Mouse (Mus musculus) spleen, embryonic (tissue): ENCODE measurements at regions not wholly inside any gene's neighbourhood (a gene's known extent, or its start where the extent isn't known, plus 50 kb on each side); places are given as distances from the start of the nearest gene placed in this dataset.

Experiments used
- CTCF ChIA-PET: fragments of 350-600 bp; sonication (Branson Sonifier 250); formaldehyde crosslinking; loops from one replicate; lab custom pipeline; 2022; lab: Charles Lee

DNA sequence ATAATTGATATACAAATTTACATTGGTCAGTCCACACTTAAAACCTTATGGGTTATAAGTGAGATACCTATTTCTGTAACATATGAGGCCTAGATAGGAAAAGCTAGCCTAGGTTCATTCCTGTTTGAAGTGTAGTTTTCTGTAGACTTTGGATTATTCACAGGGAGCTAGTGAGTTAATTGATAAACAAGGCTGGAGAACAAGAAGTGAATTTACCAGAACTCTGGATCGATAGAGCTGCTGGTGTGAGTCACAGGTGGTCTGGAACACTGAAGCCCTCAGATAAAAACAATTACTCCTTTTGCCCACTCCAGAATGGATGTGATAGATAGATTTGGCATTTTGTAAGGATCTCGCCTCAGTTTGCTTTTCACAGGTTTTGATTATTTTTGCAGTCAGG lies 62.0 kb upstream of the Rtl1 start:
- CTCF ChIA-PET: no interaction called here

DNA sequence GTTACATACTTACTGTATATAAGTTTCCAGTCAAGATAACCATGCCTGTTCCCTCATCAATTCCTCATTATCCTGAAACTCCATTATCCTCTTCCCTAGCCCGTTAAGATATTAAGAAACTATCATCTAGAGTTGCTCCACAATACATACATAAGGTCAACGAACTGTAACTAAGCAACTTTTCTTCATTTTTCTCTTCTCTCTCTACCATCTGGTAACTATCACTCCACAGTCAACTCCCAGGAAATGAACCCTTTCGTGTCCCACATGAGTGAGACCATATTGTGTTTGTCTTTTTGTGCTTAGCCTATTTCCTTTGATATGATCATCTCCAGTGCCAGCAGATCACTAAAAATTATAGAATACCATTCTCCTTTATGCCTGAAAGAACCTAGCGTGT lies 74.6 kb upstream of the Rtl1 start:
- CTCF ChIA-PET: no interaction called here

DNA sequence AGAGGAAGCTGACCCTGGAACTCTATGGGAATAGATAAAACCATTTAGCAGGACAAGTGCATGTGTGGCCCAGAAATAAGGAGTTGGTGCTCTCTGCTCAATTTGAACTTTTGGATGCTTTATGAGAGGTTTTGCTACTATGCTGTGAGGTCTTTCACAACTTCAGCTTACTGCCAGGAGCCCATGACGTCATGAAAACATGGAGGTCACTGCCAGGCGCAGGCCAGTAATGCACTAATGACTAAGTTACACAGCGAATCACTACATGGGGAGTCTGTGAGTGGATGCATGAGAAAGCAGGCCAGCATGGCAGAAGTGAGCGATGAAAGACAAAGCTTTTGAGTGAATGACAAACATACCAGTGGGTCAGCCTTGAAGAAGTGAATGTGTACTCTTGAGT lies 93.9 kb upstream of the Rtl1 start:
- CTCF ChIA-PET: interaction anchor here (0.8 kb wide), 1 partner anchor 136 kb away, joined by 5 read pairs; no protein-coding TSS in a partner anchor

DNA sequence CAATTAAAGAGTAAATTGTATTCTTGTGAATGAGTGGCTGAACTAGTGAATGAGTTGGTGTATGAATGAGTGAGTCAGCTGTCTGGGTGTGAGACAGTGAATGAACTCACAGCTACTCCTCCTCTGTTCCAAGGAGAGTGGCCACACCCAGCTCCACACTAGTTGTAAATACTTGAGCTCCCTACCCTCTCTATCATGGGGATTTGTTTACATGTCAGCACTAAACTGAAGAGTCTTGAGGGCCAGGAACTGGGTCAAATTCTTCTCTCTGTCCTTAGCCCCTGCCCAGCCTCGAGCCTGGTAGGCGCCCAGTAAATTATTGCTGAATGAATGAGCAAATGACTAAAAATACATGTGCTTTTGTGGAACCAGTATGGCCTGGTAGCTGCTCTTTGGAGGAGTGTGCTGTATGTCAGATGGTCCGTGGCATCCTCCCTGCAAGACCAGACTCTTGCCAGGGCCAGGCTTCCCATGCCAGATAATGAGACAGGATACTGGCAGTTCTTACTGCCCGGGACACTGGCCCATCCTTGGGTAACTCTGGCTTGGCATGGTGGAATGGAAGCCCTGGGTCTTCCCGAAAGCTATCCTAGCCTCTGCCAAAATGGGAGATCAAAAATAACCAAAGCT lies 94.8 kb upstream of the Rtl1 start:
- CTCF ChIA-PET: no interaction called here

DNA sequence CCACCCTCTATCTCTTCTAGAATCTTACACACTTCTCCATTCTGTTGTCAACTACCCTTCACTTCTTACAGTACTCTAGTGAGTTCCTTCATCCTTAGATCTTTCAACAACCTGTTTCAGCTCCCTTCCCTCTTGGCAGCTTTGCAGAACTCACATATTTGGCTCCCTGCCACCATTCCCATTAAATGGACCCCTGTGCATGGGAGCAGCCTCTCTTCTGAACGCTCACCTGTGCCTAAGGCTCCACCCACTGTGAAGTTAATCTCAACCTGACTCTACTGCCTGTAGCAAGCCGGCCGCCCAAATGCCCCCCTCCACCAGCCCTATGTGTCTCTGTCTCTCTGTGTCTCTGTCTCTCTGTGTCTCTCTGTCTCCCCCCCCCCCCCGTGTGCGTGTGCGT lies 106.7 kb upstream of the Rtl1 start:
- CTCF ChIA-PET: no interaction called here

DNA sequence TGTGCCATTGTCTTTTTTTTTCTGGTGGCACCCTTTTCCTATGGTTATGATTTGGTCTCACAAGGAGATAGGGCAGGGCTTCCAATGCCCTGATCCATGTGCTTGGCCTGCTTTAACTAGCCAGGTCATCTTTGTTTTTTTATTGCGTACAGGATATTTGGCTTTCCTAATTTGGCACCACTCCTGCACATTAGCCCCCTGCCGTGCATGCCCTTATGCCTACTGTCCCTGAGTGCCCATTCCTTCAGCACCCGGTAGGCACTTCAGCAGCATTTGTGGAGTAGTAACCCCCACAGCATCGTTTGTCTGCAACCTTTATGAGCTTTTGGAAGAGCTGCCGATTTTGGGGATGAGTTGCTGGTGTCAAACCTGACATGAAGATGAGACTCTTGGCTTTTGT lies 109.5 kb upstream of the Rtl1 start:
- CTCF ChIA-PET: no interaction called here

DNA sequence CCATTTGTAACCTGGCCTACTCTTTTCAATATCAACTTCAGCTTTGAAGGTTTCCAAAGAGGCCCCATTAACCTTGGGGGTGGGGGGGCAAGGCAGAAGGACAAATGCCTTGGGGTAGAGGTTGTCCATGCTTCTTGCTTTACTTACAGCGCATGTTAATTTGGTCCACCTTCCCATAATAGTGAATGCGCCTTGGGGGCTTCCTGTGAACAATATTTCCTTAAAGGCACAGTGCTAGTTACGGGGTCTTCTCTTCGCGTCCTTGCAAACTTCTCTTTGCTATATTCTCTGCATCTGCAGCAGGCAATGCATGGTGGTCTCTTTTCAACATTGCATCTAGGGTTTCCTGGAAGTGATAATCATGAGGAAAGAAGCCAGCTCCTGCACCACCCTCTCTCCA lies 111.3 kb upstream of the Rtl1 start:
- CTCF ChIA-PET: no interaction called here

- CTCF ChIA-PET: no interaction called here
Observed at GRCm38 (mm10) chr12:109711946-109712345, 111.8 kb upstream of the Rtl1 start.

DNA sequence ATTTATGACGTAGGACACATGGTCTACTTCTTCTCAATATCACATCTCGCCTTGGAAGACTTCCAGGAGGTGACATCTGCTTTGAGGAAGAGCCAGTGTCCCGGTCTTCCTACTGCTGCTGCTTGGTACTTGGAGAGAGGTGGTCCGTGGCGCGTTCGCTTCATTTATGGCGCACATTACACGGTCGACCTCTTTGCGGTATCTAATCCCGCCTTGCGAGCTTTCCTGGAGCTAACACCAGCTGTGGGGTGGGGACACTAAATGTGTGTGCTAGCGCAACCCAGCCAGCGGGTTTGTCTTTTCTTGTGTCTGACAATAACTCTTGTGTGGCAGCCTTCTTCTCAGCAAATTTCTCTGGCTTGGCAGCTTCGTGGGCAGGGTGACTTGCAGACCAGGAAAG lies 112.3 kb upstream of the Rtl1 start:
- CTCF ChIA-PET: no interaction called here

GRCm38 (mm10) chr12:109713041-109713440 lies 112.9 kb upstream of the Rtl1 start:
- CTCF ChIA-PET: no interaction called here

- CTCF ChIA-PET: no interaction called here
Observed at GRCm38 (mm10) chr12:109714061-109714460, 113.9 kb upstream of the Rtl1 start.

- CTCF ChIA-PET: no interaction called here
Observed at GRCm38 (mm10) chr12:109716991-109717390, 116.9 kb upstream of the Rtl1 start.

DNA sequence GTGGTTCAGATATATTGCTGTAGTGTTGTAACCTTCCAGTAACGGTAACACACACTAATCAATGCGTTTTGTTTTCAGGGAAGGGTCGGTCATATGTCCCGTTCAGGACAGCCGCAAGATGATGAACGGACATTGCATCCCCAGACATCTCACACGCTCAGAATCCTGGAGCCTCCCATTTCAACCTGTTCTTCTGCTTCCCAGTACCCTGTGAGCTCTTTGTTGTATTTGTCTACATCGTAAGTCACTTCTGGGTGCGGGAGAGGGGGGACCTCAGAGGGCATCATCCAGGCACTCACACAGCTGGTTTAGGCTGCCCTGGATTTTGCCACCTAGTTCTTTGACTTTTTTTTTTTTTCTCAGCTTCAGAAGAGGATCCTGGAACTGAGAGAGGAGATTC lies 117.9 kb upstream of the Rtl1 start:
- CTCF ChIA-PET: no interaction called here

- CTCF ChIA-PET: no interaction called here
Observed at GRCm38 (mm10) chr12:109738201-109738600, 138.1 kb upstream of the Rtl1 start.

GRCm38 (mm10) chr12:109738911-109739310 lies 138.8 kb upstream of the Rtl1 start:
- CTCF ChIA-PET: no interaction called here

- CTCF ChIA-PET: no interaction called here
Observed at GRCm38 (mm10) chr12:109742486-109742885, 142.4 kb upstream of the Rtl1 start.

GRCm38 (mm10) chr12:109743036-109743650 lies 143.0 kb upstream of the Rtl1 start:
- CTCF ChIA-PET: no interaction called here

DNA sequence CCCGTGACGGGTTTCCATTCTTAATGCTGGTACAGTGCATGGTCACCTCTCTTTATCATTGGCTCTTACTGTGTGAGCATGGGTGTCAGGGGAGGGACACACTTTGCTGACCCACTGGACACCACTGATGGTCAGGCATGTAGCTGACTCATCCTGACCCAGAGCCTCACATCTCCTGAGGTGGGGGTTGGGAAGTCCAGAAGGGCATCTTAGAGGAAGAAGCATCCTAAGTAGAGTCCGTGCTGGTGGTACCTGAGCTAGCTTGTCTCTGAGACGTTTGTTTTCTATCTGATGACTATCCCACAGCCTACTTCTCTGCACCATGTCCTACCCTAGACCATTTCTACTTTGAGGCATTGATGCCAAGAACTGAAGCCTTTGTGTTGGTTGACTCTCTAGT lies 144.1 kb upstream of the Rtl1 start:
- CTCF ChIA-PET: no interaction called here

DNA sequence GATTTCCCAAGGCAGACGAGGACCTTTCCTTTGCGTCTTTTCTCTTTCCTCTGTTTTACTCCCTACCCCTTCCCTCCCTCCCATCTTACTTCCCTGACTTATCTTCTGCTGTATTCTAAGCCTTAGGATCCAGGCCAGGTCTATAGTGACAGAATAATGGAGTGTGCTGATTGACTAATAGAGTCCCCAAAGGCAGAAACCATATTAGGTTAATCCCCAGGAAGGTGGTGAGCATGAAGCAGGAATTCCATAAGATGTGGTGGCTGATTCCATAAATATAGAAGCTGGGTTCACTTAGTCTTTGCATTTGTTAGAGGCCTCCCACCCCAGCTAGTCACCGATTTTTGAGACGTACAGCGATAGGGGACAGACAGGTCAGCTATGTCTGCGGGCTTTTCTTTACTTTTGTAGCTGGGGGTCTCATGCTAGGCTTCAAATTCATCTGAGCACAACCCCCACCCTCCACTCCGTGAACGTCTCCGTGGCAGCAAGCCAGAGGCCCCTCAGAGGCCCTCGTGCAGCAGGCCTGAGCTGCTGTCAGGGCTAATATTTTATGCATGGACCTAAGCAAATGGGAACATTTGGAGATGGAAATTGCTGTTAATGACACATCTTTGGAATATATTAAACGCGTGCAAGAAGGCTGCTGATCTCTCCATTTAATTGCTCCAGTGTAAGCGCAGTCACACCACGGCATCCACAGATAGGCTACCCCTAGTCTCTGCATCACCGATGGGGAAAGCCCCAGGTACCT lies 145.8 kb upstream of the Rtl1 start:
- CTCF ChIA-PET: no interaction called here

DNA sequence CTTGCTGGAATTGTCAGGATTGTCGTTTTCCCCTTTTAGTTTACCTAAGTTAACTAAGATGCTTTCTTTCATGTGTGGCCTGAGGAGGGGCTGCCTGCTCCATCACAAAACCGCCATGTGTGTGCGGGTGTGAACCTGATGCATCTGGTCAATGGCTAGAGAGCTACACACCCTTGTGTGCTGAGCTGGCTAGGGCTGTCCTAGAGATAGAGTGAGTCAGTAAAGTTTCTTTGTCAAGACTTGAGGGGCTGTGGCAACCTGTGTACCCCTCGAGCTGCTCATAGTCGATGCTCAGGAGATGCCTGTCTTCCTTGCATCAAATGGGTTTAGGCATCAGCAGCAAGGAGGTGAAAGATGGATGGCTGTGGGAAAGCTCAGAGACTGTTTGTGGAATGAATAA lies 147.1 kb upstream of the Rtl1 start:
- CTCF ChIA-PET: no interaction called here

- CTCF ChIA-PET: no interaction called here
Observed at GRCm38 (mm10) chr12:109747776-109748175, 147.6 kb upstream of the Rtl1 start.

DNA sequence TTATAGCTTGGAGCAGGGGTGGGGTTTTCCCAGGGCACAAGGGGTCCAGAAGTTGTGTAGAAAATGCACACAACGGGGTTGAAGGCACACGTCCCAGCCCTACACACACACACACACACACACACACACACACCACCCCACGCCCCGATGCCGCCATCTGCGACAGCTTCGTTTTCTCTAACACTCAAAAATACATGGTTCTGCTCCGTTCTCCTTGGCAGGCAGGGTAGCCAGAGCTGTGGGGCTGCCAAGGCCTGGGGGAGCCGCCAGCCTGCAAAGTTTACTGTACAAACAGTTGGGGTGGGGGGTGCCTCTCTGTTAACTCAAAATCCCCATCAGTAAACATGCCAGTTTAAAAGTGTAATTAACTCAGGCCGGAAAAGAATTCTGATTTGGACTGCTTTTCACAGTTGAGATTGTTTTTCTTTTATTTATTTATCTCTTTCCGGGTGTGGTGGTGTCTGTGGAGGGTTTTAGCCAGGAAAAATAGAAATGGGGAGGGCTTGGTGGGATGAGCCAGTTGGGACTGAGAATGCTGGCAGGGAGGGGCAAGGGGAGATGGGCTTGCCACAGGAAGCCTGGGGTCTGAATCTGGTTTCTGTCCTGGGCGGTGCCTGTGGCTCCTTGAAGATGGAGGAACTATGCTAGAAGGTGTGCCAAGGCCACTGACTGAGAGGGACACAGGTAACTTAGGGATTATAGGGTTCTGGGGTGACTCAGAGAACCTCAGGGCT lies 148.4 kb upstream of the Rtl1 start:
- CTCF ChIA-PET: no interaction called here
